Mouse (Mus musculus) urinary bladder, adult 18-20 months (tissue): ENCODE results near the gene Ssh2.
"Not testable (repeated sequence)": the region's sequence is repeated elsewhere in the genome, so short reads cannot be mapped to it uniquely, and the experiment has no call there.

Experiments used
- DNase-seq, 2 experiments: peaks; one replicate each; pipeline ENCODE4 v3.0.0; 2022; ENCODE audit warnings: low spot score in 2 of 2, mixed read lengths in 2 of 2

Gene Ssh2

DNA sequence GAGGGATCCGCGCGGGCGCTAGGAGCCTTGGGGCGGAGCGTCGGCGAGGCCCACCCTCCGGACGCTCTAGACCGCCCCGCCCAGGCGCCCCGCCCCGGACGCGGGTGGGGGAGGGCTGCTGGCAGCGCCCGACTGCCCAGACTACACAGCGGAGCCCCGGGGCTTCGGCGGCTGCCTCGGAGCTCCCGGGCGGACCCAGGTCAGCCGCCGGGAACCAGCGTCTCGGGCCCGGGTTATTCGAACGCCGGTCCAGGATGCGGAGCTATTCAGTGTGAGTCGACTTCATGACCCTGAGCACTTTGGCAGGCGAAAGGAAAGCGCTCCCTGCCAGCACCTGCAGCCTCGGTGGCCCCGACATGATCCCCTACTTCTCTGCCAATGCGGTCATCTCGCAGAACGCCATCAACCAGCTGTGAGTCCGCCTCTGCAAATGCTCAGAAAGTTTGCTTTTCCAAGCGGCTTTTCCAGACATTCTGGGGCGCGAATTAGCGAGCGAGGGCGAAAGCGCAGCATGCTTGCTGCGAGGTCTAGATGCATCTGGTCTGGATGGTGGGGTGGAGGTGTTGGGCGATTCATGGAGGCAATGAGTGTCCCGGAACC is 132.2 kb downstream of the Ssh2 start:
- DNase-seq = peak; percentile 89 to 90

DNA sequence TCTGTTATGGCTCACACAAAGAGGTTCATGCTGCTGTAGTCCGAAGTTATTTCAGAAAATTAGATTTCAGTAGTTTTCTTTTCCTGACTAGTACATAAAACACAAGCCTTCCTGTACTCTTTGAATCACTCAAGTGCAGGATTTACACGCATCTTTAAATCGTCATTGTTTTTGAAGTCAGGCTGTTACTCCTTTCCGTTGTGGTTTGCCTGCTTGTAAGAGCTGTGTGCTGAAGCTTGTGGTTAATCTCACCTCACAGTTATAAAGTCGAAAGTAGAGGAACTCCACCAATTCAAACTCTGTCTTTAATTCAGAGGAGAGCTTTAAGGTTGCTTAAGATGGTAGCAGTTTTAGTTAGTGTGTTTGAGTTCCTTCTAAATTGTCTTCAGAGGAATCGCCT is 132.9 kb downstream of the Ssh2 start:
- DNase-seq = no peak

DNA sequence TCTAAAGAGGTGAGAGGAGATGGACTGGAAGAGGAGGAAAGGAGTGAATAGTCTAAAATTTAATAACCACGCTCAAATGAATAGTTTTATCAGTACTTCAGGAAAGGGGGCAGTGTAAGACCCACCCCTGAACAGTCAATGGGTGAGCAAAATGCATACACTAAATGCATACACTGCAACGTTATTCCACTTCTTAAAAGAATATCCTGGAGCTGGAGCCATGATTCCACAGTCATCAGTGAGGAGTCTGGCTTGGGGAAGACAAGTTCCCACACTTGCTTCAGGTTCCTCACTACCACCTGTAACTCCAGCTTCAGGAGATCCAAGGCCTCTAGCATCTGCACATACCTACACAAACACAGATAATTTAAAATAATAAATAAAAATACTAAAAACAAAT is 133.6 kb downstream of the Ssh2 start:
- no peak for DNase-seq

DNA sequence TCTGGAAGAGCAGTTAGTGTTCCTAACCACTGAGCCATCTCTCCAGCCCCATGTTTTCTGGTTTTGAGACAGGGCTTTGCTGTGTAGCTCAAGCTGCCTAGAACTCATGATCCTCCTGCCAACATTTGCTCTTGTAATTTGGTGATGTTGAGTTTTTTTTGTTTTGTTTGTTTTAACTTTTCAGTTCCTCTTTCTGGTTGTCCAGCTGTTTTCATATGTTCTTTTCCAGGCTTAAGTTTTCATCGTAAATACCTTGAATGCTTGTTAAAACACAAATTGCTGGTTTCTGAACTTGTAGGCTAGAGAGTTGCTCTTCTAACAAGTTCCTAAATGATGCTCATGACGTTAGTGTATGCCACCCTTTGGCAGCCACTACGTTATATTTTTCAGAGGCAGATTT is 139.0 kb downstream of the Ssh2 start:
- DNase-seq = no peak

DNA sequence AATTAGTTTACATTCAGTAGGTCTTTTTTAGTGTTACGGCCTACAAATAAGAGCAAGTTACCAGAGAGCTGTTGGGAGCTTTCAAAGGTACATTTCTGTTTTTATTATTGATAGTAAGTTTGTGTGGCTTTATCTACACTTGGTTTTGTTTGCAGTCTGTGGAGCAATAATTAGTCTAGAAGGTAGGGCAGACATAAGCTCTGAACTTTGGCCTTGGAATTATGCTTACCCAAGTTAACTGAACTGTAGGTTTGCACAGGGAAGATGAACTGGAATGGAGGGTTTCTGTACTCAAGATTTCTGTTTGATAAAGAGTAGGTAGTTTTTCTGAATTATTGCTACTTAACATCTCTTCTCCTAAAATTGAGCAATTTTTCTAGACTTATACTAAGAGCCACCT is 141.8 kb downstream of the Ssh2 start:
- no peak for DNase-seq

DNA sequence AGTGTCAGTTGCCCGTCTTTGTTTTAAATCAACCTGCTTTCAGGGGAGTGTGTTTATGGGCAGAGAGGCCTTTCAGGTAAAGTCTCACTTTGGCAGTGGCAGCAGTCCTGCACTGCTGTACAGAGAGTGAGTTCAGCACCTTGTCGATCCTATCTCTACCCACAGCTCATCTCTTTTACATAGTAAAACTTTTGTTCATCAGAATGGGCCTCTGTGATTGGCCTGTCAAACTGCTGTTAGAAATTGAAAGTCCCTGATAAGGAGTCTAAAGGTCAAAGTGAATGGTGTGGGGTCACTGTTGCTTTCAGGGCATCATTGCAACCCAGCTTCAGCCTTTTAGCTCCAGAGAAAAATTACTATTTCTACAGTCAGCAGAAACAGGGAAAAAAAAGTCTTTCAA is 147.4 kb downstream of the Ssh2 start:
- no peak for DNase-seq

DNA sequence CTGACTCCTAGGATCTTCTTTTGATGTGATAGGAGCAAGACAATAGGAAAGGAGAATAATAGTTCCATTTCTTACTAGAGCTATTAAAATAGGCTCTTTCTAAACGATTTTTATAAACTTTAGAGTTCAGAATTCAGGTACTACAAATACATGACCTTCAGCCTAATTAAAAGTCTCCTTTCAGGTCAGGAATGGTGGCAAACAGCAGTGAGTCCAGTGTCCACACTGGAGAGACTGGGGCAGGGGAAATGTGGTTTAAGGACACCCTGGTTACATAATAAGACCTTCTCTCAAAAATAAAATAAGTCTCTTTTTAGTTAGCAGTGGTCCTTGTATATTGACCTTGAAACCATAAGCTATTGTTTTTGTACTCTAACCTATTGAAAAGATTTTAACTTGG is 148.3 kb downstream of the Ssh2 start:
- DNase-seq = no peak

DNA sequence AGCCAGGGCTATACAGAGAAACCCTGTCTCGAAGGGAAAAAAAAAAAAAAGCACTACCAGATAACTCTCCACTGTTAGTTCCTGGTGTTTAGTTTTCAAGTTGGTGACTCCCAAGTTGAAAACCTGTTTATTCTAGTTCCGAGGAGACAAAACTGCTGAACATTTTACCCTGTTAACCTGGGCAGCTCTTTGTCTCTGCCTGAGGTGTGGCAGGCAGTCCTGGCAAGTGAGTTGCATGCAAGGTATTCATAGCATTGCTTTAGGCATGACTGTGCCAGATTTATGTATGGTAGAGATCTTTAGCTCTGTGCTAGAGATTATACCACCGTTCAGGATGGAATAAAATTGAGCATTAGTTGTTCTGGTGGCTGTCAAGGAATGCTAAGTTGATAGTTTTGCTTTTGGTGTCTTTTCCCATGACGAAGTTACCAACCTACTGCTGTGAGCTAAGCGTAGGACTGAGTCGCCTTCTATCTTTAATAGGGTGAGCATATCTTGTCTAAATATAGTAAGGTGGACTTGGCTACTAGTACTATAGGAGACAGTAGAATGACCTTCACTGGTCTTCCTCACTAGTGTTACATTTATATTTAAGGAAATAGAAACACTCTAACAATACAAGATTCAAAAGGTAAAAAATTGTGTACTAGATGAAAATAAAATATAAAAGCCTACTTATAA is 149.8 kb downstream of the Ssh2 start:
- no peak for DNase-seq

DNA sequence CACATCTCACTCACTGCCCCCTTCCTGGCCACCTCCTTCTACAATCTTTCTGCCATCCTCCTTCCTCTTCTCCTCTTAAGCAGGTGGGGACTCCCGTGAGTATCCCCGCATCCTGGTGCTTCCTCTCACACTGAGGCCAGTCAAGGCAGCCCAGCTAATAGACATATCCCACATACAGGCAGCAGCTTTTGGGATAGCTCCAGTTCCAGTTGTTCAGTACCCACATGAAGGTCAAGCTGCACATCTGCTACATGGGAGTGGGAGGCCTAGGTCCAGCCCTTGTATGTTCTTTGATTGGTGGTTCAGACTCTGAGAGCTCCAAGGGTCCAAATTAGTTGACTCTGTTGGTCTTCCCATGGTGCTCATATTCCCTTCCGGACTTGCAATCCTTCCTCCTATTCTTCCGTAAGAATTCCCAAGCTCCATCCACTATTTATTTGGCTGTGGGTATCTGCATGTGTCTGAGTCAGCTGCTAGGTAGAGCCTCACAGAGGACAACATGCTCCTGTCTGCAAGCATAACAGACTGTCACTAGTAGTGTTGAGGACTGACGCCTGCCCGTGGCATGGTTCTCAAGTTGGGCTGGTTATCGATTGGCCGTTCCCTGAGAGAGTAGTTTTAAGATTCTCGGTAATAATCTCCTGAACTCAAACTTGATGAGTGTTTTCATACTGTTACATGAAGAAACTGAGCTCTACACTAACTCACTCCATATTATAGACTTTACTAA is 151.6 kb downstream of the Ssh2 start:
- no peak for DNase-seq

DNA sequence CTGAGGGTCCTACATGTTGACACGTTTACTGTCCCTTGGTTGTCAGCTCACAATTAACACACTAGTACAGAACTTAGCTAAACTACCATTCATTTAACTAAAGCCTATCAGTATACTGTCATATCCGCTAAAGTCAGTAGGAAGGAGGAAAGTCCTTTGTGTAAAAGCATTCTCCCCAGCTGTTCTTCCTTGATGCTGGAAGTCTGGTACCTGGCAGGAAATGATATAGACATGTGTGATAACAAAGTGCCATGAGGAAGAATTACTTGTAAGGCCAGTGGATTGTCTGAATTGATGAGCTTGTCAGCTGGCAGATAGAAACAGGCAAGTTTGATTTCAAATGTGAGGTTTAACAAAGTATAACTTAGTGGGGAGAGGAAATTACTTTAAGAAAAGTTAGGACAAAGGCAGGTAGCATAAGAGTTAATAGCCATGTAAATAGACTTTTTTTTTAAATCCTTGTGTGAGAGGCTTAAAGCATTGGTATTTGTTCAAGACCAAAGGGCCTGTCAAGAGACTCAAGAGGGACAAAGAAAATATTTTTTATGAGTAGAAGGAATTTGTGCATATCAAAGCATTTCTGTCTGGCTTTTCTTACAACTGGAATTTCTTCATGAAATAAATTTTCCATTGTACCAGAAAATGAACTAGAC is 153.2 kb downstream of the Ssh2 start:
- DNase-seq = no peak

DNA sequence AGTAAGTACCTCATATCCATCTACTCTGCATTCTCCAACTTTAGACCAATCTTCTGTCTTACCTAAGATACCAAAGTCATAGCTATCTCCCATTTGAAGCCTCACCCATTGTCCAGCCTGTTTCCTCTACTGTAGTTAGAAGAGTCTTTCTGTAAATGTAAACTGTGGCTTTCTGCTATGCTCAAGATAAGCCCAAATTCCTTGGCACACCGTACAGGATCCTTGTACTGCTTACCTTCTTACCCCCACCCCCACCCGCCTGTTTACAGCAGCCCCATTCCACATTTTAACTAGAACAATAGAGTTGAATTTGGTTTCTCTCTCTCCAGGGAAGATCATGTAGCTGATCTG is 153.7 kb downstream of the Ssh2 start:
- DNase-seq = no peak

DNA sequence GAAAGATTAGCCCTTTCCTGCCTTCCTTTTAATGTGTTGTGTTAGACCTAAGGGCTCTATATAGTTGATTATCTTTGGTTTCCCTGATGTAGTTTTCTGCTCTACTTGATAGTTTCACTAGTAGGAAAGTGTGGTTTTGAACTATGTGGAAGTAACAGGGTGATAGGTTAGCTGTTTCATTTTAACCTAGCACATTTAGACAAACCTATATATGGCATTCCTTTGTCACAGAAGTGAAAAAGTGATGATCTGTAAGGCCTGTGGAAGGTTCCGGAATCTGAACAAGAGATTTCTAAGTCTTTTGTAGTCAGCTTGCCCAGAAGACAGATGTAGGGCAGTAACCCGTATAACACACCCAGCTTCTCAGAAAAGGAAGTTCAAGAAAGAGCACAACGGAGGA is 155.0 kb downstream of the Ssh2 start:
- no peak for DNase-seq

DNA sequence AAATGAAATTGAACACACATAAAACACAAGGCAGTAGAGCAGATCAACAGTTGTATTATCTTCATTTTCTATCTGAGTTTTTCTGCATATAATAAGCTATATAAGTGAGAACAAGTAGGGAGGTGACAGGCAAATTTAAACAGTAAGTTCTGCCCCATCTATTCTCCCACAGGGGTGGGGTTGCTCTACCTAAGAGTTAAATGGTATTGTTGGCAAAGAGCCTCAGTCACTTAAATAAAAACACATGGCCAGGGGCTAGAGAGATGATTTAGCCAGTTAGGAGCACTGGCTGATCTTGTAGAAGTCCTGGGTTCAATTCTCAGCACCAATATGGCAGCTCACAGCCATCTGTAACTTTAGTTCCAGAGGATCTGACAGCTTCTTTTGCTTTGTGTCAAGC is 155.6 kb downstream of the Ssh2 start:
- no peak for DNase-seq

DNA sequence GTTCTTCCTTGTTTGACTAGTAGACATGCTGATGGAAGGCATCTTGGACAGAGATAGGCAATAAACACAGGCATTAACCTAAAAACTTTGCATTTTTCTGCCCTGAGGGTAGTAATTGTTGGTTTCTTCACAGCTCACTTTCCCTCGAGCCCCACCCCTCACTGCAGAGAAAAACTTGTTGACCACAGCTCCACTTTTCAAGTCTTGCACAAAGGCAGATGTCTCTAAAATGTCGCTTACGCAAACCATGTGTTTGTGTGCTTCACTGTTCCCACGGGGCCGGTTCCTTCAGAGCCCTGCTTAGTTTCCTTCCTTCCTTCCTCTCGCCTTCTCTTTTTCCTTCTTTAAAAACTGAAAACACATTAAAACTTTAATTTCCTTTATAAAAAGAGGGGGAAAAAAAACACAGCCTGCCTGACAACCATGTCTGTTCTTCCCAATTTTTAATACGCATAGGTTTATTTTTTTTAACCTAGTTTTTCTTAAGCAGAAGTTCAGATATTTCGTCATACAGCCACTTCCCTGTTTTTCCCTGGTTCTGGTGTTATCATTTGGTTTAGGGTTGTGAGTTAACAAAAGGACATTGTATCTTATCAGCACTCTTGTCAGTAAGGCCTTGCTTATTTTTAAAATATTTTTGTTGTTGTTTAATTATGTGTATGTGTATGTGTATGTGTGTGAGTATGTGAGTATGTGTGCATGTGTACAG is 156.3 kb downstream of the Ssh2 start:
- peak in 1 of 2 experiments; percentile 19 for DNase-seq

DNA sequence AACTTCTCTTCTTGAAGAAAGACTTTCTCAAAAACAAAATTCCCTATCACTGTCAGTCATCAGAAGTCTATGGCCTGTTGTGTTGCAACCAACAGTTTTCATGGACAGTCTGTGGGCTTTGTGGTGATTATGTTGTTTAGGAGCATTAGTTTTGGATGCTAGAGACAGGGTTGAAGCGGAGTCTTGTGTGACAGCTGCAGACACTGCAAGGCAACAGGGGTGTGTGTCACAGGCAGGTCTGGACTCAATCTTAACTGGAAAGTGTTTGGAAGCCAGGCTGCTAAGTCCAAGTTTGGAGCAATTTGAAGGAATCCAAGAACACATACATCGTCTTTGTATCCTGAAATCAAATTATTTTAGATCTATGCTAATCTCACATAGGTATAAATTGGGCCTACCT is 162.5 kb downstream of the Ssh2 start:
- no peak for DNase-seq

DNA sequence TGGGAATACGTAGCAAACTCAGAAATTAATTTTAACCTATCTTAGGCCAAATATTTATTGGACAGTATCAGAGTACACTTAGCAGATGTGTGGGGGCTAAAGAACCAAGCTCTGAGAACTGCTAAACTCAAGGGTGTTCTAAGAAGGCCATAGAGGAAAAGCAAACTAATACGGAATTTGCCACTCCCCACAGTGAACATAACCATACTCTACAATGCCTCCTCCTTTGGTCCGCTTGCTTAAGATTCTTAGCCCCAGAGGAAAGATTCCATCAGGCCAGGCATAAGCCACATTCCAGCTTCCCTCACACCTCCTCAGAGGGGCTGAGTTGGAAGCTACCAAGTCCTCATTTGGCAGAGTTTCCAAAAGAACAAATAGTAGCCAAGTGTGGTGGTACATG is 165.1 kb downstream of the Ssh2 start:
- DNase-seq = no peak

DNA sequence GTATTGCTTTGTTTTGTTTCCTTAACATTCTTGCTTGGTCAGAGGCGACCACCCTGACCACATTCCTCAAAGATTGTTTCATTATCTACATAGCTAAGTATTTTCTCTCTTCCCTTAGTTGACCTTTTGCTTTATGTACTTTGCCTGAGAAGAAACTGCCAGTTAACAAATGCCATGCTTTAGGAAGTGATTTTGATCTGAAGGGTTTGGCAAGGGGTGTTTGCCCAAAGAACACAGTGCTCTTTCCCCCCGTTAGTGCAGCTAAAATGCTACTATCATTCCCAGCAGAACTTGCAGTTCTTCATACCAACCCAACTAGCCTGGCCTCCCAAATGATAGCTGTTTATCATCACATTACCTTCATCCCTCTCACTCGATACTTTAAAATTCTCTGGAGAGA is 168.1 kb downstream of the Ssh2 start:
- peak in 1 of 2 experiments; percentile 27 for DNase-seq

DNA sequence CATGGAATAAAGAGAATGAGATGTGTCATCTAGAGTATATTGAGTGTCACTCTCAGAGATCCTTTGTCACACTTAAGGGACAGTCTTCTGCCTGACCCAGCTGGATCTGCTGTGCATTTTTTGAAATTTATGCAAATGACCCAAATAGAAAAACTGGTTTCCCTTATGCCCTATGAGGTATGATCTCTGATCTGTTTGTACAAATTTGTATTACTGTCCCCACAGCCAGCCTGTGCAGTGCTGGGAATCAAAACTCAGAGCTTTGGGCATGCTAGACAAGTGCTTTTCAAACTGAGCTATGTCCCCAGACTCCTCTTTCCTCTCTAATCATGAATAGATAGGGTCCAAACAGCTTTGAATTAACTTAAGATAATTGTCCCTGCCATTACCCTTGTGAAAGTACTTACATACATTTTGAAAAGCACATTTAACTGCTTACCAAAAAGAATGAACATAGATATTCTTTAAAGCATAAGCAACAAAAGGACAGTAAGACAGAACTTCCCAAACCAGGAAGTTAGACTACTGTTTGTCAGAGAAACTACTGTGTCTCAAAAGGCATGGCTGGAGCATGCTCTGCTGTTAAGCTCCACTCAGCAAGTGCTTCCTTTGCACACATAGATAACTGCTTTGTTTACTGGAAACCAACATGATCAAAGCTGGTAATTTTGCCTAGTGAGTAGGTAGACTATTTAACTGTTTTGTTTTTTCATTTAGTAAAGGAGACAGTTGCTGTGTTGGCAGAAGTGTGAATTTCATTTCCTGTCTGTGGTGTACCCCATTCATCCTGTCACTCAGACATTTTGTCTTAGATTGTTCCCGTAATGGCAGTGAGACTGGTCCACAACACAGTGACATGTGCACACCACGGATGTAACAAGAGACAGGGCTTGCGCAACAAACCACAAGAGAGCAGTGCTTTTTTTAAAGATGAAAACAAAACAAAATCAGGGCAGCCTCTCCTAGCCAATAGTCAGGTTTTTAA is 169.9 kb downstream of the Ssh2 start:
- DNase-seq = peak in 1 of 2 experiments; percentile 33

DNA sequence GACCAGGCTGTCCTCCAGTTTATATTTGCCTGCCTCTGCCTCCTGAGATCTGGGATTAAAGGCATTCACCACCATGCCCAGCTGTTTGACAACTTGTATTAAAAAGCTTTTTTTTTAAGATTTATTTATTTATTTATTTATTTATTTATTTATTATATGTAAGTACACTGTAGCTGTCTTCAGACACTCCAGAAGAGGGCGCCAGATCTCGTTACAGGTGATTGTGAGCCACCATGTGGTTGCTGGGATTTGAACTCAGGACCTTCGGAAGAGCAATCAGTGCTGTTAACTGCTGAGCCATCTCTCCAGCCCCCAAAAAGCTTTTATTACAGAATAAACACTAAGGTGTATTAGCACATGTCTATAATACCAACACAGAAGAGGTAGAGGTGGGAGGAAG is 172.1 kb downstream of the Ssh2 start:
- not testable (repeated sequence) for DNase-seq

DNA sequence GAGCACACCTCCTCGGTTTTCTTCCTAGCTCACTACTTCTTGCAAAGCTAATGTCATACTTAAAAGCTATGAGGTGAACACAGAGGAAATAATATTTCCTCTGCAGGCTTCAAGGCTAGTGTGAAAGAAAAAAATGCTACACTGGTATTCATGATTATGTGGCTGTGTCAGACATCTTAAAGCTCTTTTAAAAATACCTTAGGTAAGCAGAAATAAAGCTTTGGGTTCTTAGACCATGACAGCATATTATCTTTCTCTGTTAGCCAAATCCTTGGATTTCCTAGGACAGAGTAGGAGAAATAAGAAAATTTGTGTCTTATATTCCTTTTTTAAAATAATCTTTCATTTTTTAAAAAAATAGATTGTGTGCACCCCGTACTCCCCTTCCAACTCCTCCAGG is 179.5 kb downstream of the Ssh2 start:
- DNase-seq = no peak

DNA sequence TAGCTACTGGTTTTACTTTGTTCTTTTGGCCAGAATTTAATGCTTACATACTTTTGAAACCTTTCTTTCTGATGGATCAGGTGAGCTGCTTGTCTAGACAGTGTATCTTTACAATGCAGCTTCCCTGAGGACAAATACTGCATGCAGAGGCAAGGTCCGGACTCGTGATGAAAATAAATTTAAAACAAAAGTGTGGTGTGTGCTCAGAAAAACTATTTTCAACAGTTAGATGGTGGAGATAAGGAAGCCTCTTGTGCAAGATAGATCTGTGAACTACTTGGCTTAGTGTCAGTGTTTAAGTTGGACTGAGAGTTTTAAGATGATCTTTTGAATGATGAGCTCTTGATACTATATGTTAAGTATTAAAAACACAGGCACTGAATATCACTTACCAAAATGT is 186.4 kb downstream of the Ssh2 start:
- no peak for DNase-seq
